Mouse (Mus musculus) frontal cortex, adult (tissue): ENCODE data around the gene Nfya.

Source experiments
- ATAC-seq: cut with Nextera tagmentation; 2 replicates; pipeline ENCODE4 v1.9.2; 2017; ENCODE audit warnings: mild to moderate bottlenecking, moderate library complexity, mixed read lengths; ENCODE audit not compliant: low TSS enrichment

Nfya gene

DNA sequence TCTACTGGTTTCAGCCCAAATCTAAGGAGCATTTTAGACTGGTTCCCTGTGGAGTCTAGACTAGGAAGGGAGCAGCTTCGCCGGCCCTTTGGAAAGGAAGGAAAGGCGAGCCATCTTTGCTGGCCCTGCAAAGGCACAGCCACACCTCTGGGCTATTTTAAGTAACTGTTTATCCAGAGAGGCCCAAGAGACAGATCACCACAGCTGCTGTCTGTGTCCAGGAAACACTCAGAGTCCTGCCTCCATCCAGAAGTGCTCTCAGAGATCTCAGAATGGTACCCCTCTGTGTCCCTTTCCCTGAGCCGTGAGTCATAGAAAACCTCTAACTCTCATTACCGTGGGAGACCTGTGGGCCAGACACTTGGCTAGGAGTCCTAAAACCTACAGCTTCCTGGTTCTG, 20.7 kb upstream of the Nfya start:
- no peak for ATAC-seq

DNA sequence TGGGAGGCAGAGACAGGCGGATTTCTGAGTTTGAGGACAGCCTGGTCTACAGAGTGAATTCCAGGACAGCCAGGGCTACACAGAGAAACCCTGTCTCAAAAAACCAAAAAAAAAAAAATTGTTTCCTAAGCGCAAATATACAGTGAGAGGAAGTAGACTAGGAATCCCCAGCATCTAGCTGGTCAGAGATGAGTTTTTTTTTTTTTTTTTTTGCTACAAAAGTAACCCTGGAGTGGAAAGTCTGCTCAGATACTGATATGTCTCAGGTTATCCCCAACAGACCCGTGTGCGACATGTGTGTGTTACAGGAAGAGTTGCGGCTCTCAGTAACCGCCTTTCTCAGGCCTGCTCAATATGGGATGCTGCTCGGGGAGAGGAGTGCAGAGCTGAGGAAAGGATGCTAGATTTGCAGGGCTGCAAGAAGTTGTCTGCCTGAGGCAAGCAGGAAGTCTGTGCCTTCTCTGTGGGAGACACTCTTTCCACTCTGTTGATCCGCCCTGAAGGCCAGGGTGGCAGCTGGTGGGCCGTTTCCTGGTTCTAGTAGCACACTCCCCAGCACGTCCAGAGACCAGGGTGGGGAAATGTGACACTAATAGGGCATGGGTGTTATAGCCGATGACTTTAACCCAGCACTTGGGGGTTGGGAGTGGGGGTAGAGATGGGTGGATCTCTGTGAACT, 18.3 kb upstream of the Nfya start:
- no peak for ATAC-seq

DNA sequence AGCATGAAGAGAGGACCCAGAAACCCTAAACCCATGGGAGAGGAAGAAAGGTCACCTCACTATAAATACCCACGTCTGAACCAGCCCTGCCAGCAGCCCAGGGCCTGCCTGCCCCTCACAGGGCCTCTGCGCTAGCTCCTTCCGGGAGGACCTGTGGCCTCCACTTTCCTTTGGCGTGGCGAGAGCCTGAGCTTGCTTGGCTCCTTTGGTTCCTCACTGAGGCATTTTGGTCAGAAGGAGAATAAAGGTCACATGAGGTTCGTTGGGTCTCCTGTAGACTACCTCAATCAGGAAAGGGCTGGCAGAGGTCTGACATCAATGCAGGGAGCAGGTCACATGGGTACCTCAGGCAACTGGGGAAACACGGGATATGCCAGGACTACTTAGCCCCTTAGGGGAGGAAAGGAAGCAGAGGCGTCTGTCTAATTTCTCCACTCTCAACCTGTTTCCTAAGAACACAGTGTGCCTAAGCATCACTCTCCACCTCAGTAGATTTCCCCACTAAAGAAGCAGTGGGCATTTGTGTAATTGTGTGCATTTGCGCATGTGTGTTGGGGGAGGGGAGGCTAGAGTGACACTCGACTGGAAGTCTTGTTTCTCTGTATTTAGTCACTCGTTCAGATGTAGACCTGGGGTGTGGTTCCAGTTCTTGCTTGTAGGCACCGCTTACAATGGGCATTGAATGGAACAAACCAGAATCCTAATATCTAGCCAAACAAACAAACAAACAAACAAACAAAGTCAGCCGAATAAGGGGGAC, 17.5 kb upstream of the Nfya start:
- no peak for ATAC-seq

DNA sequence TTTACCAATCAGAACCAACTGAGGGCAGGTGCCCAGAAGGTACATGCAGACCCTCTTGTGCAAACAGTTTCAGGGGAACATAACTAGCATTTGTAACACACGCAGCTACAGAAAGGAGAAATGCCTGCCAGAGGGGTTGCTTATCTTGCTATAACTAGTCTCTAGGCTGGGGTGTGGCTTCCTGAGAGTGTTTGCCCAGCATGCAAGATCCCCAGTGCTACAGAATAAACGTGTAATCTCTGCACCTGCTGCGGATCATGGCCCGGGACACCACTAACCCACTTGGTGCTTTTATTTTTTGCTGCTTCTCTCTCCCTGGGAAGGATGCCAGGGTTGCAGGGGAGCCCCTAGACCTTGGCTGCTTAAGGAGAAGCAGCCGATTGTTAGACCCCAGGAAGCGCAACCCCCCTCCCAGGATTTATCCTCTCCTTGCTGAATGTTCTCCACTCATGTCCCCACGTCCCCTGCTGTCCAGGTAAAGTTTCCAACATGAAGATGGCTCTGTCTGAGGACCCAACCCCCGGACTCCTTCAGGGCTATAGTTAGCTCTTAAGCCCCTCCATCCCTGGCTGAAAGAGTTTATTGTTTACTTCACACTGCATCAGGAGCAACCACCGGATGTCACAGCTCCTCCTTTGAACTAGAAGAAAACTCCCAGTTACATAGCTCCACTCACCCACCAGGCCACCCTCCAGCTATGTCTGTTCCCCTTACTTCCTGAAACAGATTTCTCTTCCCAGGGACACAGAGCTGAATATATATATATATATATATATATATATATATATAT, 16.3 kb upstream of the Nfya start:
- no peak for ATAC-seq

DNA sequence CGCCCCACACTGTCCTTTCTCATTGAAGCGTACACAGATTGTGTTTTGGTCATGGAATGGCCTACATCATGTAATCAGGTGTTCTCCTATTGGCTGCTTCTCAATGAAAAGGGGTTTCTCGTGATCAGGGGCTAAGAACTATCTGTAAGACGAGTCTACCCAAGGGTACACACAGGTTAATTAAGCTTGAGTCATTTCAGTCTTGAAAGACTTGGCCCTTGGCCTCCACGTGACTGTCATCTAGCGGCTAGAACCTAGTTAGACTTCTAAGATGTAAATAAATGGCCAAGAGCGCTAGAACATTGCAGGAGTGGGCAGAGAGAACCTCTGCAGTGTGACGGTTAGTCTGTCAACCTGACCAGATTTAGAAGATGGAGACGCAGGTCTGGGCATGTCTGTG, 14.5 kb upstream of the Nfya start:
- ATAC-seq: no peak

DNA sequence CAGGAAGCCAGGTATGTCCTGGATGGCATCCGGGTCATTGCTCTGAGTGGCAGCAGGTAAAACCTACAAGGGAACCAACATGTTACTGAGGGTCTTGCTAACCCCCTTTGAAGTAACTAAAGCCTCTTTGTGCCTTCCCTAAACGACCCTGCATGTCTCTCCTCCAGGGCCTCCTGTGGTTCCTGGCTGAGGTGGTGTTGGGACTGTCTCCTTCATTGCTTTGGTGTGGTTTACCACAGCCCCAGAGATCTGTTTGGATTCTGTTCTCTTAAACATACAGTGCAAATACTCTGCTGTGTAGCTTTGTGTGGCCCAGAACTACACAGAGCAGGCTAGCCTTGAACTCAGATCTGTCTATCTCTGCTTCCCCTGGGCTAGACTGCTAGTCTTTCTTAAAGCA, 9.9 kb upstream of the Nfya start:
- ATAC-seq: no peak

DNA sequence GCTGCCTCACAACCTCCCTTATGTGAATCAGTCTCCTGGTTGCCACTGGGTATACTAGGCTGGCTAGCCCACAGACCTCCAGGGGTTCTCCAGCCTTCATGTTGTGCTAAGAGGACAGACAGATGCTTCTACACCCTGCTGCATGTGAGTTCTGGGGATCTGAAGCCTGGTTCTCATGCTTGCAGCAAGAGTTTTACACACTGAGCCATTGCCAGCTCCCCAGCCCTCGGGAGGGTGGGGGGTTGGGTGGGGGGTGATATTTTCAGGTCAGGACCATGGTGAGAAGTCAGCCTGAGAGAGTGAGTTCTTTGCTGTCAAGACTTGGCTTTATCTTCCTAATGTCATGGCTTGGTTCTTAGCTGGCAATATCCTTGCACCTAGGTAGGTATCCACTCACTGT, 9.1 kb upstream of the Nfya start:
- no peak for ATAC-seq

DNA sequence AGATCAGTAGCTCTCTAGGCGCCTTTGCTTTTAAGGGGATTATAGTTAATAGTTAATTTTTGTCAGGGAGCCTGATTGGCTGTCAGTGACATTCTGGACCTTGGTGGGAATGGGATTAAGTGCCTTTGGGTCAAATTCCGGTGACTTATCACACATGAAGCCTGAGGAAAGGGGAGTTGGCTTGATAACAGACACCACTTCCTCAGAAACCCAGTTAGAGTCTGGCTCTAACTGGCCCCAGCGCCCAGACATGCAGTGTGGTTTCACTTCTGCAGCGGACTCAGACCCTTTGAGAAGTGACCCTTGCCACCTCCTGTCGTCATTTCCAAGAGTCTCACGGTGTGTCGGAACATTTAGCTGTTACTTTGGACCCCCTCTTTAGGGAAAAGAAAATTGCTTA, 8.5 kb upstream of the Nfya start:
- no peak for ATAC-seq

DNA sequence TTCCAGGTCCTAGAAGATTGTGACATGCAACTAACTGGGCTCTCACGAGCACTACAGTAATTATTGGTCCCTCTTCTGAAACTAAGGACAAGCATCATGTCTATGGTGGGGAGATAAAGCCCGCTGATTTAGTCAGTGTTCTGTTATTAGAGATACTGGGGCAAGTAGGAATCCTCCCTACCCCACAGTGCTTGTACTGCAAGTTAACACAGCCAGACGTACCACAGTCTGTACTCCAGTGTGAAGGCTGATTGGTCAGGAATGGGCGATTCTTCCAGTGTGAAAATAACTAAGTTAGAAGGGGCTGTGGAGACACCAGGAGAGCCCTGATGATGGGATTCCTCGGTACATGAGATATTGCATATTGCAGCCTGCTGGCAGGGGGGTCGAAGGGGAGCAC, 7.8 kb upstream of the Nfya start:
- ATAC-seq: no peak

DNA sequence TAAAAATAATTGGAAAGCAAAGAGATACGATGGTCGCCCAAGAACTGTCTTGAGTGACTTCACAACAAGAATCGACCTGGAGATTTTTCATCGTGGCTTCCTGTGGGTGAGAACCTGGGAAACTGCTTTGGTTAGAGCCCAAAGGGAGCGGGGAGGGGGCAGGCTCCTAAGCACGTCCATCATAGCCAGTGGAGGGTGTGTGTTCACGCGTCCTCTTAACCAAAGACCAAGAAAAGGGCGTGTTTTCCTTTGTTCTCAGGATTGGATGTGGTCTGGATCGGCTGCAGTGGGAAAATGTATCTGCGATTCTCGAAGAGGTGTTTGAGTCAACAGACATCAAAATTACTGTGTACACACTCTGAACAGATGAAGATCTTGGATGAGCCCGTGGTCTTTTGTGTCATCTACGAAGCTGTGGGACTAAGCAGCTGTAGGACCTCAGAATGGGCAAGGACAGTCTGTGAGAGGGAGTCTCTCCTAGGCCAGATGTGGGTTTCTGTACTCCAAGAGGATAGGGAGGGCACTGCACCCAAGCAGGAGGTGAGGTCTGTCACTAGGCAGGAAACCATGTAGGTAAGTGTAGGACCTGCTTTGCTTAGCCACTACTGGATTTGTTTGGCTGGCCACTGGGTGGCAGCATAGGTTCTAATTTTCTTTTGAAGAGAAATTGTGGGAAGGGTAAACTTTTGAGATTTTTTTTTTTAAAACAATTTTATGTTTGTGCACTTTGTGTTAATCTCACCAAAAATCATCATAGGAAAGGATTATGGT, 6.9 kb upstream of the Nfya start:
- 0 out of 2 replicates have a peak, but pooled peaks have one; percentile 34 for ATAC-seq

DNA sequence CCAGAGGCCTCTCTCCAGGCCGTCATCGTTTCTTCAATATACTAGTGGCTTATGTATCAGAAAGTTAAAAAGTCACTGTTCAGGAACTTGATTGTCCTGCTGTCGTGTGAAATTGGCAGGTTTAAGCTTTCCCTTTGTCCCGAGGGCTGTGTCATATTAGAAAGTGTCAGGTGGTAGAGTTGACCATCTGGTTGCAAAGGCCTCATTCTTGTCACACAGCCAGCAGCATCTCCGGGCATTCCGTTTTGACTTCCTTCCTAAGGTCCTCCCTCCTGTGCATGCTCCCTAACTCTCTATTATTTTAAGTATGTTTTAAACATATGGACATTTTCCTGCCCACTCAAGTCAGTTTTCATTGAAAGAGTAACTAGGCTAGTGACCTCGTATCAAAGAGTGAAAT, 6.3 kb upstream of the Nfya start:
- ATAC-seq: no peak

DNA sequence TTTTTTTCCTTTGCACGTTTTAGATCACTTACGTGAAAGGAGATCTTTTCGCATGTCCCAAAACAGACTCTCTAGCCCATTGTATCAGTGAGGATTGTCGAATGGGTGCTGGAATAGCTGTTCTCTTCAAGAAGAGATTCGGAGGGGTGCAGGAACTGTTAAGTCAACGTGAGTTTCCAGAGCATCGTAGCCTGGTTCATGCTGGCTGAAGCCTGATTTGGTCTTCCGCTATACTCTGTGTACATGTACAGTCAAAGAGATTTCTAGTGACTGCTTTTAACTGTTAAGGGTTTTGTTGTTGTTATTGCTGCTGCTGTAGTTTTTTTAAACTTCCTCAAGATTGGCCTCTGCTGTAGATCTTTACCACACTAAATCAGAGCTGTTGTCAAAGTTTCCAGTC, 1.5 kb upstream of the Nfya start:
- ATAC-seq: no peak

DNA sequence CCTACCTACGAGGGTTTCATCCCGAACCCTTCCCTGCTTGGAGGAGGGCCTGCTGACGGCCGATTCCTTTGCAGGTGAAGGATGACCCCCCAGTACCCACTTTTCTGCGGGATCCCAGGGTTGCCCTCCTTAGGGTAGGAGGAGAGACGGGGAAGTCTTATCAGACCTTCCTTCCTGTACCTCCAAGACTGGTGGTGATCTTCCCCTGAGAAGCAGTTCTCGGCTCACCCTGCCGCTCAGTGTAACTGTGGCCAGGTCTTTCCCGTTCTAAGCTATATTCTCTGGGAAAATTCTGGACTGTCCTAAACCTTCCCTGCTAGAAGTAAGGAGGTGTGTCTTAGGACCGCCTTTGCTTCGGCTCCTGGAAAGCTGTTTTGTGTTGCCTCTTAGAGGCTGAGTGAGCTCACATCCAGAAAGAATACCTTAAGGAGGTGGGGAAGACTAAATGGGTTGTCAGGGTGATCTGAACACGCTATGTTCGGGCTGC, 636 bp upstream of the Nfya start:
- peak; percentile 28 for ATAC-seq

DNA sequence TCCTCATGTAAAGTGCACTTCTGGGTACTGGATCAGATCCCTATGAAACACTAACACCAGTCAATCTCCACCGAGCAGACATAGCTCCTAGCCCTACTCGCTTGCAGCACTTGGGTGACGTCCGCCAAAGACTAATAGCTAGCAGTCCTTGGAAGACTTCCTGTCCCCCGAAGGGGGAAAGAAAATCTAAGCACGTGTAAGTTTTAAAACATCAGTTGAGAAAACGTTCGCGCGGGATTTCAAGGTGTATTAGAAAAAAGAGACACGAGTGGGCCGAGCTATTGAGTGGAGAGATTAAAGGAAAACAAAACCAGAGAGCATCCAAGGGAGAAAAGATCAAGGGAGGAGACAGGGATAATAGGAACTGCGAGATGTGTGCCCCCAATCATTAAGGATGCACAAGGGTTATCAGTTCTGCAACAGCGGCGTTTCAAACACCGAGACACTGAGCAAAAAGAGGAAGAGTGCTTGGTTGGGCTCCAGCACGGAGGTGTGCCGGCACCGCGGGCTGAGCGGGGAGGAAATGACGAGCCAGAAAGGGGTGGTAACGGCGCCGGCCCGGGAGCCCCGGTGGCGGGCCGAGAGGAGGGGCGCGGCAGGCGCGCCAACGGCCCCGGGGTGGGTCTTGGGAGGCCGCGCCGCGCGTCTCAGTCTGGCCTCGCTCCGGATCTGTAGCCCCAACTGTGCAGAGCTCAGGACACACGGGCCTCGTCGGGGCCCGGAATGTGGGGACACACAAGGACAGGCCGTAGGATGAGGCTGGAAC, 997 bp downstream of the Nfya start:
- ATAC-seq: peak; percentile 35

DNA sequence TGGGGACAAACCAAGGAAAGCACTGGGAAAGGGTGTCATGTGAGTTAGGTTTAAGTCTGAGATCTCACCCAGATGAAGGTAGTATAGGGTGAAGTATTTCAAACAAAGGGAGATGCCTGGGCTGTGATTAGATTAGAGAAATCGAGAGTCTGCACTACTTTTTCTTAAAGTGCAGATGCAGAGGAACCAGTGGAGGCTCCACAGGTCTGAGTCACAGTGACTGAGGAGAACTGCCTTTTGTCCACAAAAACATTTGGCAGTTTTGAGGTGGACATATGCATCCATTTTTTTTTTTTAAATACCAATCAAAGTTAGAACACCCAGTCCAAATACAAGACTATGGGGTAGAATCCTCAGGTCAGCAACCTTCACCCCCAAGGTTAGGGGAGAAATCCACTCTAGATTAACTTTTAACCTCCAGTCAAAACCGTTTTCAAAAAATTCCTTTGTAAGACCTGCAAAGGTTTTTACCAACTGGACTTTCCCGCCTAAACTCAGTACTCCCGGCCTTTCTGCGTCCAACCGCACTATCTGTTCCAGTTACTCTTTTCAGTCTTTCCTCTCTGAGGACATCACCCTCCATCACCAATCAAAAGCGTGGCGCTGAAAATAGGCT, 1.7 kb downstream of the Nfya start:
- no peak for ATAC-seq

DNA sequence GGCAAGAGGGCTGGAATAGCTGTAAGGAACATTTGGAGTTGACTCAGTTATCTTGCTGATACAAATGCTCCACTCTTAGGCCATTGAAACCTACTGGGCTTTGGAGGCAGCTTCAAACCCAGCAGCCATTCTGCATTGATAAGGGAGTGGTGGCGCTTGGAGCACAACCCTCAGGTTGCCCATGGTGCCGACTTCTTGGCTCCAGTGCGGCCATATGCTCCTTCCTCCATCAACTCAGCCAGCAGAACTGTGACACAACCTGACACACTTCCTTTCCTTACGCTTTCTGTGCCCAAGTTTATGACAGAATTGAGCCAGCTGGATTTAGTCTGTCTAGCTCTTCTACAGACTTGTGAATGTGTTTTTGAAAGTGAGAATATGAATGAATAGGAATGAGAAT, 2.6 kb downstream of the Nfya start:
- ATAC-seq: no peak

DNA sequence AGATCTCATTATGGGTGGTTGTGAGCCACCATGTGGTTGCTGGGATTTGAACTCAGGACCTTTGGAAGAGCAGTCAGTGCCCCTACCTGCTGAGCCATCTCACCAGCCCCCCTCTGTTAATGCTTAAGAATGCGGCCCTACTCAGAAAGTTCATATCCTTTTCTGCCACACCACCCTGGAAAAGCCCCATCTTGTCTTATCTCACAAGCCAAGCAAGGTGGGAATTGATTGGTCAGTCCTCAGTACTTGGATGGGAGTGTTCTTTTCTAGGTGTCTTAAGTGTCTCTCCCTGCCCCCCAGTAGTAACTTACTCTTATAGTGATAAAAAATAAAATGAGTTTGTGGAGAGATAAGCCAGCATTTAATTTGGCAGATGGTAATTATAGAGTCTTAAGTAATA, 5.0 kb downstream of the Nfya start:
- no peak for ATAC-seq

DNA sequence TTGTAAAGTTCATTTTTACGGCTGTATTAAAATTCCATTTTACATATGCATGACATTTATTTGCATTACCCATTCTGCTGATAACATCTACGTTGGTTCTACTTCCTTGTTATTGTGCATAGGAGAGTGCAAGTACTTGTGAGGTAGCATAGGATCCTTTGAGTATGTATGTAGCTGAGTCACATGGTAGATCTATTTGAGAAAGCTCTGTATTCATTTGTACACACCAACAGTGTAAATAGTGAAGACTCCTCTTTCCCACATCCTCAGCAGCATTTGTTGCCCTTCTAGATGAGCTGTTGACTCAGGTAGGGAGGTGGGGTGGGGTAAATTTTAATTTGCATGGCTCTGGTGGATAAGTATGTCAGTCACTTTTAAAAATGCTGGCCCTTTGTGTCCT, 5.9 kb downstream of the Nfya start:
- no peak for ATAC-seq

DNA sequence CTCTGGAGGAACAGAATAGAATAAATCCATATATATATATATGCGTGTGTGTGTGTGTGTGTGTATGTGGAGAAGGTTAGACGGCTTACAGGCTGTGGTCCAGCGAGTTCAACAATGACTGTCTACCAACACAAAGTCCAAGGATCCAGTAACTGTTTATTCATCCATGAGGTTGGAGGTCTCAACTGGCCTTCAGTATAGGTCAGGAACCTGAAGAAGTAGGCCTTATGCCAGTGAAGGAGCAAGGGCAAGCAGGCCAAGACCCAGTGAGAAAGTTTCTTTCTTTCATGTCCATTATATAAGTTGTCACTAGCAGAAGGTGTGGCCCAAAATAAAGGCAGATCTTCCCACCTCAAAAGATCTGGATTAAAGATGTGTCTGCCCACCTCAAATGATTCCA, 7.0 kb downstream of the Nfya start:
- ATAC-seq: no peak

DNA sequence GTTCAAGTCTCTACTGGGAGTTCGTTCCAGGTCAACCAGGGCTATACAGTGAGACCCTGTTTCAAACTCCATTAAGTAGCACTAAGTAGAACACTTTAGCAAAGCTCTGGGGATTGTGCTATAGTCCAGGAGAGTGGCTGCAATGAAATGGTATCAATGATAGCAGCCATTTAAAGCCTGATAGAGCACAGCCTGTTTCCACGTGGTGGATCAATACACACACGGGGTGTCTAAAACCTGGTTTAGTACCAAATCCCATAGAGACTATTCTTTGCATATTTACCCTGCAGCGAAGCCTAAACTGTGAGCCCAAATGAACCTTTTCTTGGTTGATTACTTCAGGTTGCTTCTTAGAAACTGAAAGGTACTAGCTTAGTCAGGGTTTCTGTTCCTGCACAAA, 8.0 kb downstream of the Nfya start:
- no peak for ATAC-seq

DNA sequence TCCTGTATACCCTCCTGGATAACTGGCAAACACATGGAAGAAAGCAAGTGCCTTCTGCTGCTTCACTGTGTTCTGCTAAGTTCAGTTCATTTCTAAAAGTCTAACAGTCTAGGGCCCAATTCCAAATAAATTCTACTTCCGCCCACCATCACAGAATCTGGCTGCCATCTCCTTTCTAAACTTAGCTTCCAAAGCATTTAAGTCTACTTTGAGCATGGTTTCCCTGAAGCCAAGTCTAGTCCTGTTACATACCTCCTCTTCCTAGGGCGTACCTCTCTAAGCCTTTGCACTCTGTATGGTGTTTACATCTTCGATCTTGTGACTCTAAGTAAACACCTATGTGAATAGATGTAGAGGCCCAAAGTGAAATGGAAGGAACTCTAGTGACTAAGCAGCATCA, 17.1 kb downstream of the Nfya start:
- peak; percentile 95 for ATAC-seq
